Mouse (Mus musculus): Measurements from ENCODE around the gene Glipr2. TPM values are rescaled to one million over a fixed set of nuclear protein-coding genes. Genes with fewer than 3 reads are reported as not detected.

Gene Glipr2
- polyA plus RNA-seq, 1 experiment from 2014 or later = 55.4 TPM

DNA sequence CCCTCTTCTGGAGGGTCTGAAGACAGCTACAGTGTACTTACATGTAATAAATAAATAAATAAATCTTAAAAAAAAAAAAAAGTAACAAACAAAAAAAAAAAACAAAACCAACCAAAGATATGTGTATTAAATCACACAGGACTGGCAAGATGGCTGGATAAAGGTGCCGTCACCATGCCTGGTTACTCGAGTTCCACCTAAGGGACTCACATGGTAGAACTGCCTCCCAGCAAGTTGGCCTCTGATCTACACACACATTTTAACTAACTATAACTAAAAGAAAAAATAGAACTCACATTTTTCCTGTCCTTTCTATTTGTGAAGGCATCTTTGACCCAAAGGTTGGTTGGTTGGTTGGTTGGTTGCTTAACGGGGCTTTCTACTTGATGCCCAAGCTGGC lies 54.6 kb downstream of the Glipr2 start:
- peaks cover 5 to 24% of the 10 kb centered on the region in 2 experiments for H3K4me1 ChIP-seq (ENCODE audit: control insufficient read depth in 2 of 2, insufficient read depth in 2 of 2, low read length in 2 of 2)
- WGBS = 77% methylated on average over 3 of the region's 3 CpGs

DNA sequence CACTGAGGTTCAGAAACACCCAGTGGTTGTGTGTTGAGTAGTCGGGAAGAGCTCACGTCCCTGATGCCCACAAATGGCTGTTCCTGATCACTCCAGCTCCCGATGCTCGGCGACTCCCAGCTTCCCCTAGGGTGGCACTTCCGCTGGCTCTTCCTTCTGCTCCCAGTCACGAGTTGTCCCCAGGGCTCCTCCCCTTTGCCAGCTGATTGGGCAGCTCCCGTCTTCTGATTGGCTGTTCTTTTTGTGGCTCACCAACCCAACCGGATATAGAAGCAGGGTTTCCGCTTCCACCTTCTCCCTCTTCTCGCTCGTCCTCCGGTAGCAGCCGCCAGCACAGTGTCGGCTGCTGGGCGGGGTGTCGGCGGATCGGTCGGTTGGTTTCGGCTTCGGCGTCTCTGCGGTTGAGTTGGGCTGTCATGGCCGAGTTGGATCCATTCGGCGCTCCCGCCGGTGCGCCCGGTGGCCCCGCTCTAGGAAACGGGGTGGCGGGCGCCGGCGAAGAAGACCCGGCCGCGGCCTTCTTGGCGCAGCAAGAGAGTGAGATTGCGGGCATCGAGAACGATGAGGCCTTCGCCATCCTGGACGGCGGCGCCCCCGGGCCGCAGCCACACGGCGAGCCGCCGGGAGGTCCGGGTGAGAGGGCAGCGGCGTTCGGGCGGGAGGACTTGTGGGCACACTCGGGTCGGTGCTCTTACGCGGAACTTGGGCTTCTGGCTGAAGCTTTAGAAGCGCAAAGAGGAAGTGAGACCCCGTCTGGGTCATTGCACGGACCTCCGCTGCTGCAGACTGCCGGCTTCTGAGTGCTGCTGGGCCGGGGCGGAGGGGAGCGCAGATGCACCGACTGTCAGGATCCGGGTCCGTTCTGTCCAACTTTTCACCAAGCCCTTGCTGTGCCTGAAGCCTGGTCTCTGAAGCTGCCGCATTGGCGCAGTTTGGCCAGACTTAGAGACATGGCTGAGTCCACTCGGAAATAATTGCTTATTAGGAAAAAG lies 55.5 kb downstream of the Glipr2 start:
- peaks cover 15% of the 10 kb centered on the region for H3K36me3 ChIP-seq (ENCODE audit: control insufficient read depth, insufficient read depth, low read length)
- H3K4me1 ChIP-seq (ENCODE audit: control insufficient read depth in 2 of 2, insufficient read depth in 2 of 2, low read length in 2 of 2) = peaks cover 5 to 24% of the 10 kb centered on the region in 2 experiments
- no peaks in the 10 kb centered on the region for H3K9me3 ChIP-seq (ENCODE audit: control insufficient read depth, low read length)
- peak overlapping the region; percentile 69 to 98 for H3K4me3 ChIP-seq (ENCODE audit: control insufficient read depth in 1 of 2, insufficient read depth in 1 of 2, low read depth in 1 of 2, low read length in 2 of 2)
- peak overlapping the region; percentile 99 for H3K9ac ChIP-seq (ENCODE audit: low read length)
- no peaks in the 10 kb centered on the region for H3K27me3 ChIP-seq (ENCODE audit: control insufficient read depth, insufficient read depth, low read length)
- peak overlapping the region; percentile 80 to 84 for H3K27ac ChIP-seq (replicated peaks in 1 of 2; ENCODE audit: control insufficient read depth in 1 of 2, insufficient read depth in 1 of 2, low read depth in 2 of 2, low read length in 2 of 2)
- peak overlapping the region; percentile 92 for H3K4me2 ChIP-seq (ENCODE audit: low read length)
- ATAC-seq (ENCODE audit: insufficient number of reproducible peaks, insufficient read depth, low FRiP score, low read depth) = peak; percentile 97
- under 1% methylated on average over 77 of the region's 77 CpGs for WGBS

More for the DNA sequence above, 54.6 kb downstream of the Glipr2 start:
- Histone ChIP-seq H3K4me2 (ENCODE audit: low read length) (peak overlapping the region; percentile 92), H3K27ac (replicated peaks in 1 of 2; ENCODE audit: control insufficient read depth in 1 of 2, insufficient read depth in 1 of 2, low read depth in 2 of 2, low read length in 2 of 2) (peak overlapping the region; percentile 80 to 84; a peak in 3 of 4 replicates), H3K27me3 (ENCODE audit: control insufficient read depth, insufficient read depth, low read length) (no peaks in the 10 kb centered on the region), H3K4me3 (ENCODE audit: control insufficient read depth in 1 of 2, insufficient read depth in 1 of 2, low read depth in 1 of 2, low read length in 2 of 2) (peak overlapping the region; percentile 69 to 98), H3K36me3 (ENCODE audit: control insufficient read depth, insufficient read depth, low read length) (peaks cover 15% of the 10 kb centered on the region), H3K9ac (ENCODE audit: low read length) (peak overlapping the region; percentile 99), H3K9me3 (ENCODE audit: control insufficient read depth, low read length) (no peaks in the 10 kb centered on the region)
- no peak for ATAC-seq (ENCODE audit: insufficient number of reproducible peaks, insufficient read depth, low FRiP score, low read depth)

DNA sequence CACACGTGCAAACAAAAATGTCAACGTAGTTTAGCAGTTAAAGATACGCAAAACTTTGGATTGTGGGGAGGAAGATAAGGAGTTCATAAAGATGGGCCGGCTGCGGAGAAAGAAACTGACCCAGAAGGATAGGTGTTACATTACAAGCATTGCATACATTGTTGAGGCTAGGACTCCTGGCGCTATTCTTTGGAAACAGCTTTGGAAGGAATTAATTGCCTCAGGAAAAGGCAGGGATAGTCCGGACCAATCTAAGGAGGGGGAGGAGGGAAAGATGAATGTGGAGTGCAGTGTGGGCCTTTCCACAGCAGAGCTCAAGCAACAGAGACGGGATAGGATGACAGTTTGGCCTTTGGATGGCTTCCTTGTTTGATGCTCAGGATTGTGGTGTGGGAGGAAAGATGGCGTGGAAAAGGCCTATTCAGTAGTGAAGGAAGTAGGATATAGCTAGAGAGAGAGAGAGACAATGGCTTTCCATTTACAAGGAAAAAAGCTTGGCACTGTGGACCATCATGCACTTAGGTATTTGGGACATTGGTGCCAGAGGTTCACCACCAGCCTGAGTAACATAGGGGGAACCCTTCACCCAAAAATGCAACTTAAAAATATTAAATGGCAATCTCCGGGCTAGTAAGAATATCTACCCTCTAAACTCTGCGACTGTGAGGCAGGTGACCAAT lies 56.3 kb downstream of the Glipr2 start:
- Histone ChIP-seq H3K27me3 (ENCODE audit: control insufficient read depth, insufficient read depth, low read length) (no peaks in the 10 kb centered on the region), H3K4me2 (ENCODE audit: low read length) (peak overlapping the region; percentile 92), H3K9me3 (ENCODE audit: control insufficient read depth, low read length) (no peaks in the 10 kb centered on the region), H3K4me1 (ENCODE audit: control insufficient read depth in 2 of 2, insufficient read depth in 2 of 2, low read length in 2 of 2) (peaks cover 7 to 29% of the 10 kb centered on the region in 2 experiments), H3K27ac (replicated peaks in 1 of 2; ENCODE audit: control insufficient read depth in 1 of 2, insufficient read depth in 1 of 2, low read depth in 2 of 2, low read length in 2 of 2) (peak overlapping the region in 1 of 2 experiments; percentile 84; a peak in 1 of 4 replicates), H3K36me3 (ENCODE audit: control insufficient read depth, insufficient read depth, low read length) (peaks cover 21% of the 10 kb centered on the region), H3K9ac (ENCODE audit: low read length) (peak overlapping the region; percentile 99), H3K4me3 (ENCODE audit: control insufficient read depth in 1 of 2, insufficient read depth in 1 of 2, low read depth in 1 of 2, low read length in 2 of 2) (peak overlapping the region; percentile 69 to 98)
- WGBS = 21% methylated on average over 11 of the region's 11 CpGs
- no peak for ATAC-seq (ENCODE audit: insufficient number of reproducible peaks, insufficient read depth, low FRiP score, low read depth)

DNA sequence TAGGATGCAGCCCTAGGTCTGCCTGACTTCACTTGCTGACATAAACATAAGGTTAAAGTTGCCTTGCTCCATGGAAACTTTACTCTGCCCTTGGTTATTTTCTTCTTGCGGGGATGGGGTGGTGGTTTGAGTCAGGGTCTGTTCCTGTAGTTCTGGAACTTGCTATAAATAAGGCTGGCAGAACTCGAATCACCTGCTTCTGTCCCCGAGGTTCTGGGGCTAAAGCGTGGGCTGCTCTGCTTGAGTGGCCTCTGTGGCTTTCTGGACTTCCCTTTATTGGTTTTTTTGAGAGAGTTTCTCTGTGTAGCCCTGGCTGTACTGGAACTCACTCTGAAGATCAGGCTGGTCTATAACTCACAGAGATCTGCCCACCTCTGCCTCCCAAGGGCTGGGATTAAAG lies 58.9 kb downstream of the Glipr2 start:
- no peaks in the 10 kb centered on the region for H3K27me3 ChIP-seq (ENCODE audit: control insufficient read depth, insufficient read depth, low read length)
- no peak overlapping the region for H3K4me2 ChIP-seq (ENCODE audit: low read length)
- no peaks in the 10 kb centered on the region for H3K9me3 ChIP-seq (ENCODE audit: control insufficient read depth, low read length)
- no peak overlapping the region for H3K9ac ChIP-seq (ENCODE audit: low read length)
- WGBS = 85% methylated on average over 4 of the region's 4 CpGs
- no peak overlapping the region for H3K27ac ChIP-seq (replicated peaks in 1 of 2; ENCODE audit: control insufficient read depth in 1 of 2, insufficient read depth in 1 of 2, low read depth in 2 of 2, low read length in 2 of 2)
- H3K36me3 ChIP-seq (ENCODE audit: control insufficient read depth, insufficient read depth, low read length) = peaks cover 46% of the 10 kb centered on the region
- ATAC-seq (ENCODE audit: insufficient number of reproducible peaks, insufficient read depth, low FRiP score, low read depth) = no peak
- peaks cover 7 to 30% of the 10 kb centered on the region in 2 experiments for H3K4me1 ChIP-seq (ENCODE audit: control insufficient read depth in 2 of 2, insufficient read depth in 2 of 2, low read length in 2 of 2)
- no peak overlapping the region for H3K4me3 ChIP-seq (ENCODE audit: control insufficient read depth in 1 of 2, insufficient read depth in 1 of 2, low read depth in 1 of 2, low read length in 2 of 2)

DNA sequence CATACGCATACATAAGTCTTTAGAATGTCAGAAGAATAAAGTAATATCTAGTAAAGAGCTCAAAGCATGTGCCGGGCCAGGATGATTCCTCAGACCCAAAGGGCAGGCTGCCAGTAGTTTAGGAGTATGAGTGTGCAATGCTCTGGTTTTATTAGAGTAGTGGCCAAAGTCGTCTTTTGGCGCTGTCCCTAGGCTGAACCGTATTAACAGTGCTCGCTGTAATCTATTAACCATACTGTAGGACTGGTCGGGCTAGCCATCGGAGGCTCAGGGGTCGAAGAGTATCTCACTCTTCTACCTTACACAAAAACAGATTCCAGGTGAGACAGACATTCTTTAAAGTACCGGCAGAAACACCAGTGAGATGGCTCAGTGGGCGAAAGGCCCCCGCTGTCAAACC lies 59.6 kb downstream of the Glipr2 start:
- no peak overlapping the region for H3K4me3 ChIP-seq (ENCODE audit: control insufficient read depth in 1 of 2, insufficient read depth in 1 of 2, low read depth in 1 of 2, low read length in 2 of 2)
- peaks cover 54% of the 10 kb centered on the region for H3K36me3 ChIP-seq (ENCODE audit: control insufficient read depth, insufficient read depth, low read length)
- no peak overlapping the region for H3K9ac ChIP-seq (ENCODE audit: low read length)
- no peaks in the 10 kb centered on the region for H3K27me3 ChIP-seq (ENCODE audit: control insufficient read depth, insufficient read depth, low read length)
- no peaks in the 10 kb centered on the region for H3K9me3 ChIP-seq (ENCODE audit: control insufficient read depth, low read length)
- H3K4me1 ChIP-seq (ENCODE audit: control insufficient read depth in 2 of 2, insufficient read depth in 2 of 2, low read length in 2 of 2) = peaks cover 7 to 30% of the 10 kb centered on the region in 2 experiments
- no peak overlapping the region for H3K27ac ChIP-seq (replicated peaks in 1 of 2; ENCODE audit: control insufficient read depth in 1 of 2, insufficient read depth in 1 of 2, low read depth in 2 of 2, low read length in 2 of 2)
- no peak for ATAC-seq (ENCODE audit: insufficient number of reproducible peaks, insufficient read depth, low FRiP score, low read depth)
- no peak overlapping the region for H3K4me2 ChIP-seq (ENCODE audit: low read length)
- 93% methylated on average over 12 of the region's 12 CpGs for WGBS

DNA sequence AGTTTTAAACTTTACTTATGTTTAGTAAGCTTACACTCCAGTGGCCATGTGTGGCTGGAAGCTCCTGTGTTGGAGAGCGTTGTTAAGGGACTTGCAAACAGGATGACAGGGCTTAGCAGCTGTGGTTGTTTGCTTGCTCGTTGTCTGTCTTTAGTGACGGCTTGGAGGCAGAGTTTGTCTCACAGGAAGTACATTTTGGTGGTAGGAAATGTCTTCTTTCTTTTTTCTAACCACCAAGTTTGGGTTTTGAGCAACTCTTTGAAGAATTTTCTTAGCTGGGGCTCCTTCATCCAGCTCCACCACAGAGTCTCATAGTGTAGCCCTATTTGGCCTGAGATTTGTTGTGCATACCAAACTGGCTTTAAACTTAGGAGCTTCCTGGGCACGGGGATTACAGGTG lies 65.1 kb downstream of the Glipr2 start:
- Histone ChIP-seq H3K4me1 (ENCODE audit: control insufficient read depth in 2 of 2, insufficient read depth in 2 of 2, low read length in 2 of 2) (peaks cover 2 to 10% of the 10 kb centered on the region in 2 experiments; a peak in 2 of 4 replicates), H3K27ac (replicated peaks in 1 of 2; ENCODE audit: control insufficient read depth in 1 of 2, insufficient read depth in 1 of 2, low read depth in 2 of 2, low read length in 2 of 2) (no peak overlapping the region), H3K9ac (ENCODE audit: low read length) (no peak overlapping the region), H3K4me3 (ENCODE audit: control insufficient read depth in 1 of 2, insufficient read depth in 1 of 2, low read depth in 1 of 2, low read length in 2 of 2) (no peak overlapping the region), H3K36me3 (ENCODE audit: control insufficient read depth, insufficient read depth, low read length) (peaks cover 93% of the 10 kb centered on the region), H3K27me3 (ENCODE audit: control insufficient read depth, insufficient read depth, low read length) (no peaks in the 10 kb centered on the region), H3K9me3 (ENCODE audit: control insufficient read depth, low read length) (no peaks in the 10 kb centered on the region), H3K4me2 (ENCODE audit: low read length) (no peak overlapping the region)
- no peak for ATAC-seq (ENCODE audit: insufficient number of reproducible peaks, insufficient read depth, low FRiP score, low read depth)
- 86% methylated on average over 4 of the region's 4 CpGs for WGBS

DNA sequence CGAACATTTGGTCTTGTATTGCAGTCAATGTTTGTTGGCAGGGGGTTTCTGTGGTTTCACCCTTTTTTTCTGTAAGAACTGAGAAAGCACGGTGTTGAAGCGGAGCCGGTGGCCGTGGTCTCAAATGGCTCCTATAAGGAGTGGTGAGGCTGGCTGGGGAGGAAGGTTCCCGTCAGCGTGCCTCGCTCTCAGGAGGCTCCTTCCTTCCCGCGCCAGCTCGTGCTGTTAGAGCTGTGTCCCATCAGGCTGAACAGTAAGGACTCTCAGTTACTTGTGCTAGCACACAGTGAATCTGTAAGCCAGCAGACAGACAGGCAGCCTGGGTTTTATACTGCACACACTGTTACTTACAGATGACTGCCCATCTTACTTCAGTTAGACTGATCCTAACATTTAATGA lies 65.6 kb downstream of the Glipr2 start:
- peaks cover 98% of the 10 kb centered on the region for H3K36me3 ChIP-seq (ENCODE audit: control insufficient read depth, insufficient read depth, low read length)
- no peaks in the 10 kb centered on the region for H3K9me3 ChIP-seq (ENCODE audit: control insufficient read depth, low read length)
- H3K4me1 ChIP-seq (ENCODE audit: control insufficient read depth in 2 of 2, insufficient read depth in 2 of 2, low read length in 2 of 2) = peaks cover 2 to 15% of the 10 kb centered on the region in 2 experiments
- no peak overlapping the region for H3K4me2 ChIP-seq (ENCODE audit: low read length)
- 89% methylated on average over 11 of the region's 11 CpGs for WGBS
- H3K4me3 ChIP-seq (ENCODE audit: control insufficient read depth in 1 of 2, insufficient read depth in 1 of 2, low read depth in 1 of 2, low read length in 2 of 2) = no peak overlapping the region
- no peak overlapping the region for H3K27ac ChIP-seq (replicated peaks in 1 of 2; ENCODE audit: control insufficient read depth in 1 of 2, insufficient read depth in 1 of 2, low read depth in 2 of 2, low read length in 2 of 2)
- H3K9ac ChIP-seq (ENCODE audit: low read length) = no peak overlapping the region
- ATAC-seq (ENCODE audit: insufficient number of reproducible peaks, insufficient read depth, low FRiP score, low read depth) = no peak
- no peaks in the 10 kb centered on the region for H3K27me3 ChIP-seq (ENCODE audit: control insufficient read depth, insufficient read depth, low read length)

All from heart, embryonic 14.5 days (tissue).